Mouse (Mus musculus) thymus, adult 2 months (tissue): ENCODE results near the gene Ckap2.

Experiments
- CTCF ChIP-seq: fragments of 200-500 bp; IDR thresholded peaks from 2 replicates; pipeline ENCODE4 v1.5.1; 2012; ENCODE audit warnings: mild to moderate bottlenecking, control low read depth, low read length, moderate library complexity, borderline replicate concordance; ENCODE audit not compliant: control insufficient read depth, poor library complexity, insufficient read depth; ENCODE audit errors: extremely low read depth
- POLR2A ChIP-seq: fragments of 200-500 bp; IDR thresholded peaks from 2 replicates; pipeline ENCODE4 v1.6.1; 2012; ENCODE audit warnings: mild to moderate bottlenecking, low read length, control low read depth, moderate library complexity; ENCODE audit not compliant: control insufficient read depth, poor library complexity, insufficient read depth; ENCODE audit errors: extremely low read depth

DNA sequence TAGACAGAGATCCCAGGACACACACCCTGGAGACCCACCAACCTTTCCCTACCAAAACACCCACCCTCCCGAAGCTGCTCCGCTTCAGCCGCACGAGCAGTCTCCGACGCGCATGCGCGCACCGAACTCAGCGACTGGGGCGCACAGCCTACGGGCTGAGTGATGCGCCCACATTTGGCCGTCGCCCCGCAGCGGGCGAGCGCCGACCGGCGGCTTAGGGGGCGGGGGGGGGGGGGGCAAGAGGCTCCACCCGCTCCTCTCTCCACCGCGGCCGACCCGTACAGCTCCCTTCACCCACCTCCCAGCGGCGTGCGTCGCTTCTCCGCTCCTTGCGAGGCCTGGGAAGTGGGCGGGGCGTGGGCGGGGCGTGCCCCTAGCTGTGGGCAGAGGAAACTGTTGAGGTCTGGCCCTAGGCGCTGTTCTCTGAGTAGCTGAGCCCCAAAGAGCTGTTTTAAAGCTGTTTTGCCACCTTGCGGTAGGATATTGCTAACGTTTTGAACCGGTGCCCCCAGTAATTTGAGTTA is 19.5 kb downstream of the Ckap2 start, which contains the start of gene Nek3:
- TF ChIP-seq POLR2A (peak; percentile 30; the same call in 1 of the 2 replicates), CTCF (peak; percentile 61; the same call in 1 of the 2 replicates)
